Mouse (Mus musculus): Measurements from ENCODE around the gene Stox2.

The Stox2 gene

DNA sequence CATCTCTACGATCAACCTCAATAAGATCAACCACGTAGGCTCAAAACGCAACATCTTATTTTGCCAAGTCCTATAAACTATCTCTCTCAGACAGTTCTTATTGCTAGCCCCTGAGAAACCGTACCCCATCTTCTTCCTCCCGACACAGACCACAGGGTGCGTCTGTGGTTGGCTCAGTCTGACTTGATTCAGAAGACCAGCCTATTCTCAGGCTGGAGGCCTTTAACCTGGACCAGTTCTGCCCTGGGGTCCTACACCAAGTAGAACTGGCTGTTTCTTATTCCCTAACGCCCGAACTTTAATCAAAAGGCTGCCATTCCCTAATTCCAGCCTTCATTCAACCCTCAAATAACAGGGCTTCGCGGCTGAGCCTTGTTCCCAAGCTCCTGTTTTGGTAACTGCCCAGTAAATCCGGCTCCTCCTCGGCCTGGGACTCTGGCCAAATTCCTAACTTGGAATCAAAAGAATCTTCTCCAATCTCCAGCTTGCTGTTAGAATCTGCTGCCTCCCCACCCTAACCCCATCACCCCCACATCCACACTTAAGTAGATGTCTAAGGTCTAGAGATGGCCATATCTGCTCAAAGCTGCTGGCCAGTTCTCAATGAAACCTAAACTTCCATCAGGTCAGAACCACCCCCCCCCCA, 91.5 kb downstream of the Stox2 start:
- DNase-seq (ENCODE audit: low read depth, low spot score), result no peak

DNA sequence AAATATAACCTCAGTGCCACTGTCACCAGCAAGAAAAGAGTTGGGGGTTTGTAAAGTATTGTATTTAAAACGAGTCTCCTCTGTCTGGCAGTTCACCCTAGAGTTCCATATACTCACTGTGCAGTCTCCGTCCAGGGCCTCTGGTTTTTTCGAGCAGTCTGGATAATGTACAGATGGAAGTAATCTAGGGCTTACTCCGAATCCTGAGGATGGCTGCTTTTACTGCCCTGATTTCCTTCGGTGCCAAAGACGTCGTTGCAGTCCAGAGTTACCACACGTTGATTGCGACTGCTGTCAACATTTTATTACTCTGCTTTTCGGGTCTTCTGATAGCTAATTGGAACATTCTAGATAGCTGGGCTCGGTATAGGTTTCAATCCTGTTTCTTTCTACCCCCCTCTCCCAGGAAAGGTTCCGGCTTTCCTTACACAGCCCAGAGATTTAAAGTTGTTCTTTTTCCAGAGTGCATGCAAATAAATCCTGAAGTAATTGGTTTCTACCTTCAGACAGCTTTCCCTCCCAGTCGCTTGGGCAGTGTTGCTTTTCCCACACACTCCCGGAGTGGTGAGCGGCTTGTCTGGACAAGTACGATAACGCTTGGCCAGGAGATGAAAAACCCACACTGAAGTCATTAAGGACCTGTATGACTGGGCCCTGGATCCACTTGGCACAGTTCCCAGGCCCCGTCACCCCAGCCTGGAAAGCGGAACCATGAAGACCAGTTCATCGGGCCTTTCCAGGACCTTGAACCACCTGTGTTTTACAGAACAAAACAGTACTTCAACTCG, 94.1 kb downstream of the Stox2 start:
- DNase-seq (ENCODE audit: low read depth, low spot score), result no peak

DNA sequence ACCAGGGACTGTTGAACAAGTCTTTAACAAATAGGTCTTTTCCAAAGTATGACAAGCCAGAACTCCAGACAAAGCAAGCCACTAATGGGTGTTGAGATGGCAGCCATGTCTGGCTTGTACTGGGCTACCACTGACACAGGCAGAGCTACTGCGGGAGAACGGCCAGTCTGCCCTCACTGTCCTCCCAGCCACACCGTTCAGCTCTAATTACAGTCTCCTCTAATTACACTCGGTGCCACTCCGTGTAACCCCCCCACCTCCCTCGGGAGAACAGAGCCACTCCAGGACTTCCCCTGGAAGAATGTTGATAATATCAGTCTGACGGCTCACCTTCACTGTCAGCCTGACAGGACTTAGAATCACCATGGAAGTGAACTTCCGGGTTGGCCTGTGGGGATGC, 97.1 kb downstream of the Stox2 start:
- DNase-seq (ENCODE audit: low read depth, low spot score), result no peak

DNA sequence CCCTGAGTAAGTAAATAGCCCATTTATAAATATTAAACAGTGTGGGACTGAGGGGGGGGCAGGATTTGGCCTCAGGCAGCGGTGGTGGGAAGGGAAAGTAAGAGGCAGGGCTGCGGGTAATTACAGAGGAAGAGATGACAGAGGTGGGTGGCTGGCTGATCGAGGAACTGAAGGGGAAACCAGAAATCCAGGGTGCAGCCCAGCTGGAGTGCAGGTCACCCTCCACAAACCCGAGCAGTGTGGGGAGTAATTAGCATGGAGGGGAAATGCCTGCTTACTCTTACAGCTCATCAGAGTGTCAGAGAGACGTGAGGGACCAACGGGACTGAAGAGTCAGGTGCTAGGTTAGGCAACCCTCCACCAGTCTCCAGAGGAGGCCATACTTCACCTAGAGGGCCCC, 98.4 kb downstream of the Stox2 start:
- no peak for DNase-seq (ENCODE audit: low read depth, low spot score)

DNA sequence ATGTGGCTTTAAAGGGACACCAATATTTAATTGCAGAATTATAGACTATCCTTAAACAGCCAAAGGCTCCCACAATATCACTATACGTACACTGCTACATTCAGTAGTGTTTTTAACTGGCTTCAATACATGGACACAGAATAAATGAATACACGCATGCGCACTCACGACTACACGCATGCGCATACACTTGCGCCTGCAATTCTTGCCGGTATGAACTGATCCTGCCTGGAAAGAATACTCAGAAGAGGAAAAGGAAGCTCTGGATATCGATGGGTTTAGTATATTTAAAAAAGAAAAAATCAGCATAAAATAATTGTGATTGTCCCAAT, 100.4 kb downstream of the Stox2 start:
- peak; percentile 77 for DNase-seq (ENCODE audit: low read depth, low spot score)

DNA sequence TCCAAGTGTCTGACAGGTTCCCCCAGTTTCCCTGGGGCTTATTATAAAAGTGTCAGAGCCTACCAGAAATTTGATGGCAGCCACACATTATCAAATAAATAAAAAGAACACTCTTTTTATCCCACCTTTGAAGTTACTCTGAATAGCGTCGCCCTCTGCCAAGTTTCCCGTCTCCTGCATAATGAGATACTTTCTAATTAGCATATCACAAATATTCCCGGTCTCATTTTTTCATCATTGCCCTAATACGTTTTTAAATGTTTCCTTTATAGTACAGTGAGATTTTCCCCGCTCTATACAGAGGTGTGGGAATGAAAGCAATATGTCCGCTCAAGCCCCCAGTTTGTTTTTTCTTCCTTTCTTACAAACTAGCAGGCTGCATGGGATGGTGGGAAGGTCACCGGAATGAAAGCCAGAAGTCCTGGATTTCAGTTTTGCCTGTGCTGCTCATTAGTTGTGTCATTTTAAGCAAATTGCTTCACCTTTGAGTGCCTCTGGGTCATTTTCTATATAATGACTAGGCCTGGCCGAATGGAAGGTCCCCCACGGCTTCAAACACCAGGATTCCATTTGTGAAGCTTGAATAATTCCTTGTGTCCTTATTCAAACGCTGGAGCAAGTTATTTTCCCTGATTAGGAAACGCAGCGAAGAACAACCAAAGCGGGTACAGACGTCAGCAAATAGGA, 100.9 kb downstream of the Stox2 start:
- DNase-seq (ENCODE audit: low read depth, low spot score), result peak; percentile 13

DNA sequence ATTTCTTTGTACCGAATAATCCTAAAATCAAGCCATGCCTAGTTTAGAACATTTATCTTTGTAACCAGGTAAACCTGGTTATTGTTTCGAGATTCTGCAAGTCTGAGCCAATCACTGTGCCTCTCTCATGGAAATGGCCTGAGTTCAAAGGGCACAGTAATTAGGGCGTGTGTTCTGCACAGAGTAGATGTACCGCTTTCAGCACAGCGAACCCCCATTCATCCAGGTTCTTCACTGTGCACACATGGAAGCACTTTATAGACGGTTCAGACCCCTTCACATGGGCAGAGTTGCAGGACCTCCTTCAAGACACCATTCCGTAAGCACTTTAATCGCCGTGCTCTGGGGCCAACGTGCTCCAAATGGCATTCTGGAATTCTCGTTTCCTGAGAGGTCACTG, 104.7 kb downstream of the Stox2 start:
- no peak for DNase-seq (ENCODE audit: low read depth, low spot score)

DNA sequence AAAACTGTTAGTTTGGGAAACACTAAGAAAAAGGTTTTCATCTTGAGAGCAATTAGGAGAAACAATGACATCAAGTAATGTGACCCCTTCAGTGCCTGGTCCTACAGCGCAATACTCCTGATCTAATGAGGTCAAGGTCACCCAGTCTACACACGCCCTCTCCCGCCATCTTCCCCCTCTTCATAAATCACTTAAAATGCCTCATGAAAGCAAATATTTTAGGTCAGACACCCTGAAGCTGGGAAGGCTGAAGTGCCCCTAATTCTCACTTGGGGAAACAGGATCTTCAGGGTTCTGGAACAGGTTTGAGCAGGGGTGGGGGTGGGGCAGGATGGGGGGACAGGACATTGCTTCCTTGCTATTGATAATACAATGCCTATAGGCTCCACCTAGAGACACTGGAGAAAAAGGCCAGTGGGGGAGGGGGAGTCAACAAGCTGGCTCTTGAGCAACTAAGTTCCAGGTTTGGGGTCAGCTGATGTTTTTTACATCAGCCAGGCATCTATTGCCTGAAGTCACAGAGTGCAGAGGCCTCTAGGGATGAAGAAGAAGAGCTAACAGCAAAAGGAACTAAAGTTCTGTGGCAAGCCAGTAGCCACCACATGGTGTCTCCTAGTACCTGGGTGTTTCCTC, 107.4 kb downstream of the Stox2 start:
- no peak for DNase-seq (ENCODE audit: low read depth, low spot score)

DNA sequence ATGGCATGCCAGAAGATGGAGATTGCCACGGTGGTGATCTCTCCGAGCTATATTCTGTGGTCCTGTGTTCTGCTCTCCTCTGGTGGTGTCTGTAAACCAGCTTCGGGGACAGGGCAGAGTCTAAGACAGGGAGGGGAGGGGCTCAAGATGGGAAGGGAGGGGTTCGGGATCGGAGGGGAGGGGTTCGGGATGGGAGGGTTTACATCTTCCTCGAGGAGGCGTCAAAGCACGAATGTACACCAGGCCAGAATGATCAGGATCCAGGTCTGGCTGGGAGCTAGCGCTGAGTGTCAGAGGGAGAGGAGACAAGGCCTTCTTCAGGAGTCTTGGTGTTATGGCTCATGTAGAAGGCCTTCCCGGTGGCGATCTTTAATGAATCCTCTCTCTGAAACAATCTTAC, 109.7 kb downstream of the Stox2 start:
- DNase-seq (ENCODE audit: low read depth, low spot score), result no peak

DNA sequence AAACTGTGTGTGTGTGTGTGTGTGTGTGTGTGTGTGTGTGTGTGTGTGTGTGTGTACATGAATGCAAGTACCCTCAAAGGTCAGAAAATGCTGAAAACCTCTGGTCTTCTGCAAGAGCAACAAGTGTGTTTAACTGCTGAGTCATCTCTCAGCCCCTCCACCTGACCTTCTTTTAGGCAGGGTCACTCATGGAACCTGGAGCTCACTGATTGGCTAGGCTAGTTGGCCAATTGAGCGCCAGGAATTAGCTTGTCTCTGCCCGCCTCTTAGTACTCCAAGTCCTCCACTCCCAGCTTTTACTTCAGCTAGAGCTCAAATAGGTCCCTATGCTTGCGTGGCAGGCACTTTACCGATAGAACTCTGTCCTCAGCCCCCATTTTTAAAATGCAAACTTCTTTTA, 110.2 kb downstream of the Stox2 start:
- no peak for DNase-seq (ENCODE audit: low read depth, low spot score)

DNA sequence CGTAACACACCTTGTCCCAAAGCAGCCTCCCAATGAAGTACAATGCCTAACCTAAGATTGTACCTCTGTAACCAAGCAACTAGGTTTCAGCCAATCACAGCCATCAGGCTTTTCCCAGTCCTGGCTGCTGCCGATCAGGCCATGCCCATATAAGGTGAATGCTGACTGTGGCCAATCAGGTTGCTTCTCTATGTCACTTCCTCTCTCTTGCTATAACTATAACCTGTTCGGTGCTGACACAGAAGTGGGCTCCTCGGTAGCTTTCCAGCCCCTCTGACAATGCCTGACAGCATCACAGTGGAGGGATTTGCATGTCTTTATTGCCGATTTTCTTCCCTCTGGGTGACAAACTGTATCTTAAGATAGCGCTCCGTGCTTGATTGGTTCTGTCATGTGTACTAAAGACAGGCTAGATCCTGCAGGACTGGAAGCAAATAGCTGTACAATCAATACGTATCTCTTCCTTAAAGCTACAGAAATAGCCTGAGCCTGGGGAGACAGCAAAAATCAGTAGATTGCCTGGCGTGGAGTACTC, 111.9 kb downstream of the Stox2 start:
- peak; percentile 41 for DNase-seq (ENCODE audit: low read depth, low spot score)

DNA sequence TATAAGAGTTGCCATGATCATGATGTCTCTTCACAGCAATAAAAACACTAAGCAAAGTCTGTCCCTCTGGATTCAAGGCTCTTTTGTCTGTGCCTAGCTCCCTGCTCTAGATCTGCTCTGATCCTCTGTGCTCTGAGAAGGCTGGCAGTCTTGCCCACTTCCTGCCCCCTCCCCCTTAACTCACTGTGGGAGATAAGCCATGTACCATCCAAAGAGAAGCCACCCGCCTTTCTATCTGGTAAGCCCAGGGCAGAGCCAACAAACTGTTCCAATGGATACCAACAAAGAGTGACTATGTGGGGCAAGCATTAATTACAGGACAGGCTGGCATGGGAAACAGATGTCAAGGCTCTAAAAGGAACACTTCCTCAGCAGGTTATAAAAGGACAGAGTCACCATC, 113.2 kb downstream of the Stox2 start:
- no peak for DNase-seq (ENCODE audit: low read depth, low spot score)

DNA sequence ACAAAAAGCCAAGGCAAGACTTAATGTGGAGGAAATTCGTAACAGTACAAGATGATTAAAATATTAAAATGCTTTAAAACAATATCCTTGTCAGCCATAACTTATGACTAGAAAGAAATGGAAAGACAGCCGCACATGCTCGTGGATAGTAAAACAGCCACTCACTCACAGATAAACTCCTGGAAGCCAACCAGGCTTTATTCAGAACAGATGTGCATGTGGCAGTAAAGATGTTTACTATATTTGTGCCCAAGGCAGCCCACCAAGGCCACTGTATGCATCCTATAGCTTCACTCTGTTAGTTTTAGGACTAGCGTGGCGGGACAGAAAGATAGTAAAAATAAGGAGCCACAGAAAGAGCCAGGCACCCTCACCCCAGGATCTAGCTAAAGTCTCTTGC, 115.2 kb downstream of the Stox2 start:
- DNase-seq (ENCODE audit: low read depth, low spot score), result no peak

DNA sequence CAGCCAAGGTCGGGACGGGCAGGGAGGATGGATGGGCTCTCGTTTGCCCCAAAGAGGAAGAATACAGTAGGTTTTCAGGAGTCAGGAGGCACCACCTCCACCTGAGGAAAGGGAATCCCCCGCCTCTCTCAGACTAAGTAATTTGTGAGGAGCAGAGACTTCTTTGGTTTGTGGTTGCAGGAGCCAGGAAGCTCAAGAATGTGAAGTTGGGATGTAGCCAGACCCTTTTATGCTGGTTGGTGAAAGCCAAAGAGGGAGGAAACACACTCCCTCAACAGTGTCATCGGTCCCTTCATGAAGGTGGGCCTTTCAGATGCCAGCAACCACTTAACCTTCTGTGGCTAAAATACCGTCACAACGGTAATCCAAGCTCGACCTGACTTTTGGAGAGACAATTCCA, 119.8 kb downstream of the Stox2 start:
- no peak for DNase-seq (ENCODE audit: low read depth, low spot score)

DNA sequence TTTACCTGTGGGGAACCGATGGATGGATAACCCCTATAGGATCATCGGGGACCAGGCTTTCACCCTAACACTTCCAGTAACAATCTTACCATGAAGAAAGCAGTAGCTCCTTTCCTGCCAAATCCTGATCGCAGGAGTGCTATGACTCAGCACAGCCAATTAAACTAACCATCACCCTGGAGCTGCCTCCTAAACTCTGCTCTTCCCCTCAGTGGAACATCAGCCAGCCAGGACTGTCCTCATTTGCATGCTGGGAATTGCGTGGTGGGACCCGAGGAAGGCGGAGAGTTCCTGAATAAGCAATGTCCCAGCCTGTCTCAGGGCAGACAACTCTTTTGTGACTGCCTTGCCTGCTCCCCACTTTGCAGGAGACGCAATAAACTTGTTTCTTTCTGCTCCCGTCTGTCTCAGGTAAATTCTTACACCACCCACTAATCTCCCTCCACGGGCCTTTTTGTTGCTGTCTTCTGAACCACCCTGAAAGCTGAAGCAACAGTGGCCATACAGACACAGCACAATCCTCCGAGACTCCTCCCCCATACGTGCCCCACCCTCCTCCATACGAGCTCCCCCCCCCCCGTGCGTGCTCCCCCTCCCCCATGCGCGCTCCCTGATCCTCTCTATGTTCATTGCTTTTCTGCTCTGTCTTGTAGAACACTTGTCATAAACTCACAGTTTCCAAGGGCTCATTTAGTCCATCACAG, 121.9 kb downstream of the Stox2 start:
- no peak for DNase-seq (ENCODE audit: low read depth, low spot score)

DNA sequence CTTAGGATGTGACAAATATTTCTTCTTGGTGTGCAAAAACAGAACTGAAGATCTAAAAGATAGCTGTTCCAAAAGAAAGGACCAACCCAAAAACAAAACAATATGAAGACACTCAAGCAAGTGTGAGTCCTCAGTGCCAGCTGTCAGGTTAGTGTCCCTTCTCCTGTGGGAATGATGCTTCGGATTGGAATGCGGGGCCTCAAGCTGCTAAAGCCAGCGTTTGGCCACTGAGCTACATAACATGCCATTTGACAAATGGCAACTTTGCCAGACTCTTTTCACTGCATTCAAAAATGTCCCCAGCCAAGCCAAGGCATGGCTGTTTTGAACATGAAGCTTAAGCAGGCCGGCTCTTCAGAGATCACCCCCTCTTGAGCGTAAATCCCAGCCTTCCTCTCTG, 124.9 kb downstream of the Stox2 start:
- DNase-seq (ENCODE audit: low read depth, low spot score), result no peak

DNA sequence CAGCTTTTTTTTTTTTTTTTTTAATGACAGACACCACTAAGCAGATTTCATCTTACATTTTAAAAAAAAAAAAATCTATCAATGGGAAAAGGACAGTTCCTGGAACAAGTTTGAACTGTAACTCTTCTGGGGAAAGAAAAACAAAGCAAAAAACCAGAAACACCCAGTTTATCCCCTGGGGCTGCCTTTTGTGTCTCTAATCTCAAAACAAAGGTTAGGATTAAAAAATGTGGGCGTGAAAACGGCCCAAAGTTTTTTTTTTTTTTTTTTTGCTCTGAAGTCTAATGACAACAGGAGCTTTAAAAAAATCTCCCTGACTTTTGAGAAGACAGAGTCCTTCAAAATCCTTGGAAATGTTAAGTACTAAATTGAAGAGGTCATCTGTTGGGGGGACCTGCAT, 125.5 kb downstream of the Stox2 start:
- DNase-seq (ENCODE audit: low read depth, low spot score), result no peak

DNA sequence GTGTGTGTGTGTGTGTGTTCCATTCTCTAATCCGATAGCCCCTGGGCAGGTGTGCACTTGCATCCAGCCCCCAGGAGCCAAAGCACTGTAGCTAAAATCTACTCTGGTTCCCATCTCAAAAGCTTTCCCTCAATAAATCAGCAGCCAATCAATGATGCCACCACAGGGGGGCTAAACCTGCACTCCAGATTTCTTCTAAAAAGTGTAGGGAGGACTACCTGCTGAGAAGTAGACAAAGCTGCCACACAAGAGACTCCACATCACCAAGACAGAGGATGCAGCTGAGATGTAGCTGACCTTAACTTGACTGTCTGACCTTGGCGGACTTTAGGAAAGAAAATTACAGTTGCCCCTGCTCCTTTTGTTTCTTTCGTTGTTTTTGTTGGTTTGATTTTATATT, 127.7 kb downstream of the Stox2 start:
- DNase-seq (ENCODE audit: low read depth, low spot score), result no peak

DNA sequence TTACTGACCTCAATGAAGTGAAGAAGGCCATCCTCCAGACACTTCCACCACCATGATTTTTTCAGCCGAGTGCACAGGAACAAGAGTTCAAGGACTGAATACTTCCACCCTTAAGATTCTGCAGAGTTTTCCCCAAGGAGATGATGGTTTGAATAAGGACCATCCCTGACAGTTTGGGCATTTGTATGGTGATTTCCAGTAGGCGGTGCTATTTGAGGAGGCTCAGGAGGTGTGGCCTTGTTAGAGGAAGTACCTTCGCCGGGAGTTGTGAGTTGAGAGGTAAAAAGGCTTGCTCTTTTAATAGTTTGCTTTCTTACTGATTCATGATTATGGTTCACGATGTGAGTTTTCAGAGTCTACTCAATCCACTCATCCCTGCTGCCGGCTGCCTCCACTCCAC, 138.0 kb downstream of the Stox2 start:
- no peak for DNase-seq (ENCODE audit: low read depth, low spot score)

DNA sequence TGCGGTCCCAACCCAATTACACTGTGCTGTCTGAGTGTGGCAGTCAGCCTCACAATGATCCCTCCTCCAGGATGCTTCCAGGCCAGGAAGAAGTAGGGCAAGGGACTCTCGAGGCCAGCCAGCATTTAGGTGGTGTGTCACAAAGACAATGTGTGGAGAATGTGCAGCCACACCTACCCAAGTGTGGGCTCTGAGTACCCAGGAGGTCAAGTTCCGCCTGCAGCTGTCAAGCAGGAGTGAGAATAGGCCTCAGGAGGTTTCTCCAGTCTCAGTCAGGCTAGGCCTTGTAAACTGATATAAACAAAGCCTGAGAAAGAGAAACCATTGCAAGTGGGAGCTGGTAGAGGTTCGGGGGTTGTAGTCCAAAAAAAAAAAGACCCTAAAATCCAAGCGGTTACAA, 139.8 kb downstream of the Stox2 start:
- DNase-seq (ENCODE audit: low read depth, low spot score), result no peak

DNA sequence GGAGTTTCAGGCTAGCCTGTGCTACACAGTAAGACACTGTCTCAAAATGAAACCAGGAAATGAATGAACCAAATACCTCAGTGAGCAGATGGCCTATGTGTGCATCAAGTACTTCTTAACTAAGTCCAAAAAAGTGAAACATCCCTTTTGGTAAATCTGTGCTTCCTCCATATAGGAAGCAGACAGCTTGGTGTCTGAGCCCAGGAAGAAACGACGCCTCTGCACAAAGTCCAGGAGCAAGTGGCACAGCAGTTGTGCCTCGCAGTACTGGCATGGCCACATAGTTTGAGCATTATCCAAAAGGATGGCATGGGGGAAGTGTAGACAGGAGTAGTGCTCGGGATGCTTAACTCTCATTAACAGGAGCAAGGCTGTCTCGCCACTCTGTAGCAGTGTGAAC, 140.3 kb downstream of the Stox2 start:
- no peak for DNase-seq (ENCODE audit: low read depth, low spot score)

DNA sequence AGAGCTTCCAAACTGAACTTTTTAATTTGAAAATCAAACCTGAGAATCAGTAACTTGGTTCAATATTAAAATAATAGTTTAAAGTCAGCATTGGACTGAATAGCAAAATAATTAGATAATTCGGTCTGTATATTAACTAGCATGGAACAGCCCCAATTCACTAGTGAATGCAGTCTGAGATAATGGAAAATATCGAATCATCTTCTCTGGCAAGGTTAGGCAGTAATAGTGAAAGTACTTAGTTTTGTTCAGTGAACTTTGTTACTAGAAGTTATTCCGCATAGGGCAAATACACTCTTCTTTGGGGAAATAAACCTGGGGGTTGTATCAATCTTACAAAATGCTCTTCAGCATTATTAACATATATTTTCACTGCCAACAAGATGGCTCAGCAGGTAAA, 147.7 kb downstream of the Stox2 start:
- no peak for DNase-seq (ENCODE audit: low read depth, low spot score)

All from retina, postnatal 7 days (tissue).